Mouse (Mus musculus) lung, adult 2 months (tissue): Measurements from ENCODE around the gene Camk1.

Source experiments
- CTCF ChIP-seq: fragments of 200-500 bp; IDR thresholded peaks from 2 replicates; pipeline ENCODE4 v1.5.1; 2011; ENCODE audit warnings: mild to moderate bottlenecking, low read length, control low read depth; ENCODE audit not compliant: insufficient read depth
- POLR2A ChIP-seq: fragments of 200-500 bp; IDR thresholded peaks from 2 replicates; pipeline ENCODE4 v1.6.1; 2011; ENCODE audit warnings: low read depth, mild to moderate bottlenecking, control low read depth, low read length, borderline replicate concordance; ENCODE audit errors: extremely low read depth

- no peak for TF ChIP-seq CTCF
- TF ChIP-seq POLR2A, result no peak
Observed at GRCm38 (mm10) chr6:113367574-113367973, 23.8 kb upstream of the Camk1 start.
